Mouse (Mus musculus): ENCODE measurements around the gene AC131692.1. TPM values are rescaled to one million over a fixed set of nuclear protein-coding genes. Genes with fewer than 3 reads are reported as not detected.
A peak's percentile ranks its signal among the peaks of the same experiment; 100 is the strongest.
"Not testable (repeated sequence)": the region's sequence is repeated elsewhere in the genome, so short reads cannot be mapped to it uniquely, and the experiment has no call there.

The AC131692.1 gene
- polyA plus RNA-seq, 1 experiment from 2014 or later, result not detected

GRCm38 (mm10) chr19:6126289-6126688, 32.1 kb downstream of the AC131692.1 start:
- WGBS, result 24% methylated on average over 4 of the region's 4 CpGs
- Histone ChIP-seq H3K4me3 (no peak overlapping the region), H3K4me2 (no peak overlapping the region), H3K36me3 (replicated peaks) (no peaks in the 10 kb centered on the region), H3K27me3 (replicated peaks) (no peaks in the 10 kb centered on the region), H3K9ac (no peak overlapping the region), H3K4me1 (peaks cover 12% of the 10 kb centered on the region), H3K9me3 (no peaks in the 10 kb centered on the region), H3K27ac (no peak overlapping the region)
- no peak for ATAC-seq (replicated peaks)

GRCm38 (mm10) chr19:6126789-6127580, 32.8 kb downstream of the AC131692.1 start:
- Histone ChIP-seq H3K27ac (peak overlapping the region; percentile 93), H3K9ac (0 out of 2 replicates have a peak overlapping the region, but pooled peaks have one; percentile 67), H3K36me3 (replicated peaks) (no peaks in the 10 kb centered on the region)

GRCm38 (mm10) chr19:6127760-6128341, 33.6 kb downstream of the AC131692.1 start, which contains the start of gene Snx15:
Snx15 (minus strand) TSS chr19:6128304.
- WGBS, result under 1% methylated on average over 32 of the region's 32 CpGs
- H3K4me2 ChIP-seq, result peak within 1 kb of the TSS; percentile 56
- H3K36me3 ChIP-seq (replicated peaks), result no peaks in the 10 kb centered on the region
- no peaks in the 10 kb centered on the region for H3K9me3 ChIP-seq
- H3K9ac ChIP-seq, result peak within 1 kb of the TSS; percentile 67
- peaks cover 12% of the 10 kb centered on the region for H3K4me1 ChIP-seq
- H3K27me3 ChIP-seq (replicated peaks), result no peaks in the 10 kb centered on the region
- ATAC-seq (replicated peaks), result peak; percentile 95
- peak within 1 kb of the TSS; percentile 93 for H3K27ac ChIP-seq
- peak within 1 kb of the TSS; percentile 55 for H3K4me3 ChIP-seq

More at GRCm38 (mm10) chr19:6126789-6127580, 32.8 kb downstream of the AC131692.1 start:
- no peaks in the 10 kb centered on the region for H3K27me3 ChIP-seq (replicated peaks)
- peak overlapping the region; percentile 55 for H3K4me3 ChIP-seq
- 73% methylated on average over 10 of the region's 10 CpGs for WGBS
- no peak for ATAC-seq (replicated peaks)
- H3K9me3 ChIP-seq, result no peaks in the 10 kb centered on the region
- peaks cover 12% of the 10 kb centered on the region for H3K4me1 ChIP-seq
- H3K4me2 ChIP-seq, result peak overlapping the region; percentile 56

GRCm38 (mm10) chr19:6130414-6131128, 36.4 kb downstream of the AC131692.1 start:
- not testable (repeated sequence) for H3K9me3 ChIP-seq; H3K9ac ChIP-seq; H3K4me2 ChIP-seq; H3K27me3 ChIP-seq (replicated peaks); H3K4me3 ChIP-seq; ATAC-seq (replicated peaks); H3K27ac ChIP-seq; H3K36me3 ChIP-seq (replicated peaks)
- H3K4me1 ChIP-seq, result peaks cover 12% of the 10 kb centered on the region
- WGBS, result 81% methylated on average over 7 of the region's 7 CpGs

GRCm38 (mm10) chr19:6132171-6132827, 38.1 kb downstream of the AC131692.1 start:
- 89% methylated on average over 7 of the region's 7 CpGs for WGBS
- no peak overlapping the region for H3K9ac ChIP-seq
- H3K27me3 ChIP-seq (replicated peaks), result no peaks in the 10 kb centered on the region
- H3K9me3 ChIP-seq, result no peaks in the 10 kb centered on the region
- H3K4me1 ChIP-seq, result peaks cover 8% of the 10 kb centered on the region
- no peak overlapping the region for H3K4me3 ChIP-seq
- ATAC-seq (replicated peaks), result no peak
- H3K4me2 ChIP-seq, result no peak overlapping the region
- no peak overlapping the region for H3K27ac ChIP-seq
- H3K36me3 ChIP-seq (replicated peaks), result peaks cover 11% of the 10 kb centered on the region; the same call in 1 of the 2 replicates

GRCm38 (mm10) chr19:6133197-6133596, 39.0 kb downstream of the AC131692.1 start:
- 37% methylated on average over 1 of the region's 1 CpGs for WGBS
- H3K27ac ChIP-seq; H3K4me3 ChIP-seq; H3K4me1 ChIP-seq; H3K9ac ChIP-seq; H3K4me2 ChIP-seq; H3K9me3 ChIP-seq; ATAC-seq (replicated peaks); H3K27me3 ChIP-seq (replicated peaks): not testable (repeated sequence)
- peaks cover 12% of the 10 kb centered on the region; the same call in 1 of the 2 replicates for H3K36me3 ChIP-seq (replicated peaks)

GRCm38 (mm10) chr19:6136397-6136796, 42.2 kb downstream of the AC131692.1 start:
- Histone ChIP-seq H3K4me3 (no peak overlapping the region), H3K4me2 (no peak overlapping the region), H3K4me1 (peaks cover 10% of the 10 kb centered on the region), H3K36me3 (replicated peaks) (peaks cover 12% of the 10 kb centered on the region; the same call in 1 of the 2 replicates), H3K9ac (no peak overlapping the region), H3K27me3 (replicated peaks) (no peaks in the 10 kb centered on the region), H3K27ac (no peak overlapping the region), H3K9me3 (no peaks in the 10 kb centered on the region)
- ATAC-seq (replicated peaks), result no peak
- WGBS, result 75% methylated on average over 3 of the region's 3 CpGs

GRCm38 (mm10) chr19:6139701-6140100, 45.5 kb downstream of the AC131692.1 start:
- H3K9ac ChIP-seq, result peak overlapping the region; percentile 85
- H3K27me3 ChIP-seq (replicated peaks), result no peaks in the 10 kb centered on the region
- H3K36me3 ChIP-seq (replicated peaks), result peaks cover 12% of the 10 kb centered on the region; the same call in 1 of the 2 replicates
- H3K4me3 ChIP-seq, result peak overlapping the region; percentile 68
- peak overlapping the region; percentile 80 for H3K4me2 ChIP-seq
- peak overlapping the region; percentile 99 for H3K27ac ChIP-seq
- H3K4me1 ChIP-seq, result peaks cover 14% of the 10 kb centered on the region
- 96% methylated on average over 6 of the region's 6 CpGs for WGBS
- no peak for ATAC-seq (replicated peaks)
- H3K9me3 ChIP-seq, result no peaks in the 10 kb centered on the region

- Histone ChIP-seq H3K27me3 (replicated peaks) (no peaks in the 10 kb centered on the region), H3K36me3 (replicated peaks) (peaks cover 12% of the 10 kb centered on the region; the same call in 1 of the 2 replicates), H3K9me3 (no peaks in the 10 kb centered on the region), H3K4me3 (peak overlapping the region; percentile 68), H3K4me2 (peak overlapping the region; percentile 80), H3K4me1 (peaks cover 14% of the 10 kb centered on the region), H3K9ac (peak overlapping the region; percentile 85), H3K27ac (peak overlapping the region; percentile 99)
- WGBS, result 7% methylated on average over 16 of the region's 16 CpGs
- no peak for ATAC-seq (replicated peaks)
Measured at GRCm38 (mm10) chr19:6140374-6140677, 46.1 kb downstream of the AC131692.1 start.

- WGBS, result under 1% methylated on average over 68 of the region's 68 CpGs
Measured at GRCm38 (mm10) chr19:6140678-6141393, 46.6 kb downstream of the AC131692.1 start, which contains the start of gene Batf2. Batf2 (plus strand) TSS chr19:6140983.

GRCm38 (mm10) chr19:6141394-6141749, 47.2 kb downstream of the AC131692.1 start, which contains the start of gene Arl2:
Arl2 (minus strand) TSS chr19:6141548.
- Histone ChIP-seq H3K4me1 (peaks cover 14% of the 10 kb centered on the region), H3K9me3 (no peaks in the 10 kb centered on the region), H3K27ac (peak within 1 kb of the TSS; percentile 99), H3K4me3 (peak within 1 kb of the TSS; percentile 68), H3K4me2 (peak within 1 kb of the TSS; percentile 80), H3K9ac (peak within 1 kb of the TSS; percentile 85), H3K36me3 (replicated peaks) (peaks cover 4% of the 10 kb centered on the region; the same call in 1 of the 2 replicates), H3K27me3 (replicated peaks) (no peaks in the 10 kb centered on the region)
- under 1% methylated on average over 15 of the region's 15 CpGs for WGBS
- peak; percentile 82 for ATAC-seq (replicated peaks)

More at GRCm38 (mm10) chr19:6140678-6141393, 46.6 kb downstream of the AC131692.1 start, which contains the start of gene Batf2:
- peak within 1 kb of the TSS; percentile 80 for H3K4me2 ChIP-seq
- H3K4me3 ChIP-seq, result peak within 1 kb of the TSS; percentile 68
- no peaks in the 10 kb centered on the region for H3K27me3 ChIP-seq (replicated peaks)
- H3K36me3 ChIP-seq (replicated peaks), result peaks cover 7% of the 10 kb centered on the region; the same call in 1 of the 2 replicates
- peak within 1 kb of the TSS; percentile 99 for H3K27ac ChIP-seq
- no peaks in the 10 kb centered on the region for H3K9me3 ChIP-seq
- peak within 1 kb of the TSS; percentile 85 for H3K9ac ChIP-seq
- ATAC-seq (replicated peaks), result peak; percentile 93
- H3K4me1 ChIP-seq, result peaks cover 14% of the 10 kb centered on the region

Measured in midbrain, embryonic 15.5 days (tissue).